Mouse (Mus musculus): ENCODE measurements at regions not wholly inside any gene's neighbourhood (a gene's known extent, or its start where the extent isn't known, plus 50 kb on each side); places are given as distances from the start of the nearest gene placed in this dataset.

- H3K36me3 ChIP-seq (ENCODE audit: control insufficient read depth, insufficient read depth, low read length, poor library complexity, severe bottlenecking) = no peaks in the 10 kb centered on the region
- H3K4me1 ChIP-seq (ENCODE audit: control insufficient read depth in 2 of 2, insufficient read depth in 2 of 2, low read length in 2 of 2, poor library complexity in 1 of 2) = peaks cover 0 to 23% of the 10 kb centered on the region in 2 experiments; a peak in 3 of 4 replicates
- peak overlapping the region; percentile 34 to 68 for H3K4me3 ChIP-seq (ENCODE audit: insufficient read depth in 1 of 2, low read depth in 1 of 2, low read length in 2 of 2, poor library complexity in 1 of 2, severe bottlenecking in 1 of 2)
- TF ChIP-seq MAFK (IDR thresholded peaks at IDR 0.05; ENCODE audit: insufficient read depth, low read depth, low read length) = no peak
- TF ChIP-seq ZC3H11A (IDR thresholded peaks at IDR 0.05; ENCODE audit: borderline replicate concordance, low read depth, low read length) = no peak
- no peak for TF ChIP-seq CHD2 (IDR thresholded peaks at IDR 0.05; ENCODE audit: low read depth, low read length)
- TF ChIP-seq HCFC1 (IDR thresholded peaks at IDR 0.05; ENCODE audit: borderline replicate concordance, insufficient read depth, low read length) = no peak
- TF ChIP-seq ZNF384 (IDR thresholded peaks at IDR 0.05; ENCODE audit: low read depth, low read length) = no peak
- peak overlapping the region; percentile 79 for H3K9ac ChIP-seq (ENCODE audit: insufficient read depth, low read depth, low read length, poor library complexity, severe bottlenecking)
- H3K27ac ChIP-seq (ENCODE audit: insufficient read depth, low read depth, low read length, poor library complexity, severe bottlenecking) = peak overlapping the region; percentile 97
- no peaks in the 10 kb centered on the region for H3K9me3 ChIP-seq (ENCODE audit: control insufficient read depth, insufficient read depth, low read depth, low read length)
- in situ Hi-C loops (cut with MboI; ENCODE audit: low sequenced_read_pairs in 2 of 2, unreplicated experiment in 2 of 2) = loop anchor here in 1 of 2 experiments (10.0 kb wide), 1 partner anchor 141 kb away; the partner anchor contains the start of gene Hes1
- no peak for DNase-seq (ENCODE audit: low read depth, low spot score)
Measured at GRCm38 (mm10) chr16:30205816-30206356, 61.4 kb downstream of the Cpn2 start.

Measured in ES-E14 (cell line).